Mouse (Mus musculus) lung, adult 2 months (tissue): ENCODE data around the gene Arhgap28. TPM values are rescaled to one million over a fixed set of nuclear protein-coding genes. Genes with fewer than 3 reads are reported as not detected.

Experiments
- DNase-seq: peaks from one replicate; pipeline ENCODE4 v3.0.0; 2022
- H3K4me1 ChIP-seq: fragments of 200-500 bp; 2 replicates; pipeline ENCODE4 v1.6.1; 2011; ENCODE audit warnings: low read length; ENCODE audit not compliant: control insufficient read depth, insufficient read depth
- H3K4me3 ChIP-seq: fragments of 200-500 bp; replicated peaks from 2 replicates; pipeline ENCODE3; 2011; ENCODE audit warnings: low read depth, mild to moderate bottlenecking, control low read depth, low read length; ENCODE audit errors: extremely low read depth
- CTCF ChIP-seq: fragments of 200-500 bp; IDR thresholded peaks from 2 replicates; pipeline ENCODE4 v1.5.1; 2011; ENCODE audit warnings: mild to moderate bottlenecking, low read length, control low read depth; ENCODE audit not compliant: insufficient read depth
- POLR2A ChIP-seq: fragments of 200-500 bp; IDR thresholded peaks from 2 replicates; pipeline ENCODE4 v1.6.1; 2011; ENCODE audit warnings: low read depth, mild to moderate bottlenecking, control low read depth, low read length, borderline replicate concordance; ENCODE audit errors: extremely low read depth
- WGBS: fragments of 180-500 bp; shearing (Covaris S2); methylation state at CpG from one replicate; pipeline ENCODE4 v1.1.7; 2018; 5-methylcytosine and 5-hydroxymethylcytosine counted together
- polyA plus RNA-seq: library from polyadenylated mRNA; depleted of rRNA; stranded (reverse); fragments of >200 nt; gene quantifications from 2 replicates; pipeline ENCODE4 v1.2.3, GENCODE M21; 2012

Gene Arhgap28
- polyA plus RNA-seq, 1 experiment: 7.4 TPM

DNA sequence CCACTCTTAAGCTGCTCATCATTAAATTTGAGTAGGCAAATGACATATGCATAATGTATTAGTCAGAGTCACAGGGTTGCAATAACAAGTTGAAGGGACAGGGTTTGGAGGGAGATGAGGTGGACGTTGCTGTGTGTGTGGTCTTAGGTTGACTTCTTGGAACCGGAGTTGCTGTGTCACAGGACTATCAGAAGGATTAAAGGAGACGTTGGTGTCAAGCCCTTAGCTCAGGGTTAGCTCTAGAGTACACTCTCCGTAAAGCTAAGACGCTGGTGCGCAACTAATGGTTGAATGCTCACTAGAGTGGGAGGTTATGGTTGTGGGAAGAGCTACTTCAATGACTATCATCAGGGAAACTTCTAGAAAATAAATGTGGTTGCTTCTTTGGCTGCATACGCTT is 9.1 kb downstream of the Arhgap28 start:
- TF ChIP-seq POLR2A: no peak
- TF ChIP-seq CTCF: no peak
- WGBS: 67% methylated on average over 7 of the region's 7 CpGs
- Histone ChIP-seq H3K4me3 (no peak overlapping the region), H3K4me1 (peaks cover 2% of the 10 kb centered on the region; the same call in 1 of the 2 replicates)
- no peak for DNase-seq

GRCm38 (mm10) chr17:67993371-67994045 is 10.4 kb downstream of the Arhgap28 start:
- TF ChIP-seq POLR2A (no peak), CTCF (no peak)
- Histone ChIP-seq H3K4me3 (no peak overlapping the region), H3K4me1 (peaks cover 13% of the 10 kb centered on the region)
- DNase-seq: no peak
- WGBS: 92% methylated on average over 2 of the region's 2 CpGs

GRCm38 (mm10) chr17:67989716-67990115 is 14.2 kb downstream of the Arhgap28 start:
- TF ChIP-seq POLR2A: no peak
- TF ChIP-seq CTCF: no peak
- no peak for DNase-seq
- WGBS: 33% methylated on average over 5 of the region's 5 CpGs
- H3K4me1 ChIP-seq: peaks cover 11% of the 10 kb centered on the region
- H3K4me3 ChIP-seq: no peak overlapping the region

DNA sequence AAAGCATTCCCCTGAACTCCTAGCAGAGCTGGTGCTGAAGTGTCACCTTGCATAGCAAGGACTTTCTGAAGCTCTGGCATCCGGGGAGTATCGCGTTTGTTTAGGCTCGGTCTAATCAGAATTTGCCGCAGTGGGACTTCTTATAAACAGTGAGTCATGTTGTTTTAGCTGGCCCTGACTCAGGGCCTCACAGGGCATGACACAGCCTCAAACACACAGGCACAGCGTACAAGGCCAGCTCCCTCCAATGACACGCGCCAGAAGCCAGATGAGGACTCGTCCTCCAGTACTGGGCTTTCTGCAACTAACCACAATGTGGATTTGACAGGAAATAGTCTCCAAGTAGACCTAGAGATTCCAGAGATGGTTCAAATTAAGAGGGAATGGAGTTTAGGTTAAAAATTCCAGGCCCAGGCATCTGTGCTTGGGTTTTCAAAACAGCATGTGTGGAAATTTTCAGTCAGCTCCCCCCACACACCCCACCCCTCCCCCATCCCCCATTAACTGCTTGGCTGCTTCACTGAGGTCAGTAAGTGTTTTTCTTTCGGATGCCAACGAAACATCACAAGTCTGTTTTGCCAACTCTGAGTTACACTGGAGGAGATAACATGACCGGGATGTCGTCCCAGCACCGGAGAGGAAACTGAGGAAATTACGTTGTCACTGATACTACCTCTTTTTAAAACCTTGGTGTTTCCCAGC is 14.8 kb downstream of the Arhgap28 start:
- WGBS: 8% methylated on average over 15 of the region's 15 CpGs

DNA sequence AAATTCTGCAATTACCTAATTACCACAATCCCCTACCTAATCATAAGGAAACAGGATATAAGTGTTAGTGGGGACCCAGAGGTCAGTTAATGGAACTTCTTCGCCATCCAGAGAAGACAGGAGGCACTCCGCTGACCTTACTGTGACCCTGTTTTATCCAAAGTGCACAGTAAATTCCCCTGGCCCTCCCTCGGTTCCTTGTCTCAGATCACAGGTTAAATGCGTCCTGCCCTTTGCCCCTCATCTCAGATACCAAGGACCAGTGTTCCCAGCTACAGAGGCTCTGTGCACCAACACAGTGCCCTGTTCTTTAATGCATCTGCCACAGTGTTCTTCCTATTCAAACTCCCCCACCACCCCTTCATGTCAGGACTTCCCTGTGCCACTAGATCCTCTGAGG is 18.4 kb downstream of the Arhgap28 start:
- no peak overlapping the region for H3K4me3 ChIP-seq
- H3K4me1 ChIP-seq: peaks cover 11% of the 10 kb centered on the region
- 80% methylated on average over 4 of the region's 4 CpGs for WGBS
- DNase-seq: no peak
- TF ChIP-seq POLR2A: no peak
- TF ChIP-seq CTCF: no peak

More for the DNA sequence above, 14.8 kb downstream of the Arhgap28 start:
- peaks cover 11% of the 10 kb centered on the region for H3K4me1 ChIP-seq
- peak; percentile 50 for DNase-seq
- no peak overlapping the region for H3K4me3 ChIP-seq
- TF ChIP-seq CTCF (no peak), POLR2A (no peak)

DNA sequence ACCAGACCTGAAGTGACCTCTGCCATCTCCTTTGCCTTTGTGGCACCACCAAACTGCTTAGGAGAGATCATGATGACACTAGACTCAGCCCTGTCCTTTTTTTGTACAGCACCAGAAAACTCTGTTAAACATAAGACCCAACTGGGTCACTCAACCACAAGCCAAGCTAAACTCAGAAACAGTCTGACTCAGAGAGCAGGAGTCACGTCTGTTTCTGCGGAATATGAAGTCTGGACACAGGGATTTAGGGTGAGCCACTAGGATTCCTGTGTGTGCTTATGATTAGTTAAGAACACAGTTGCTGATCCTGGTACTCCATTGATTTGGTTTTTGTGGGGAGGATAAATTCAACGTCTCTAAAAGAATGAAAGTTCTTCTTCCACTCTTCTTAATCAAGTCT is 23.3 kb downstream of the Arhgap28 start:
- Histone ChIP-seq H3K4me1 (peaks cover 2% of the 10 kb centered on the region; the same call in 1 of the 2 replicates), H3K4me3 (no peak overlapping the region)
- 67% methylated on average over 3 of the region's 3 CpGs for WGBS
- no peak for TF ChIP-seq CTCF
- no peak for TF ChIP-seq POLR2A
- DNase-seq: no peak

- peaks cover 2% of the 10 kb centered on the region; the same call in 1 of the 2 replicates for H3K4me1 ChIP-seq
- no peak for TF ChIP-seq CTCF
- DNase-seq: no peak
- no peak overlapping the region for H3K4me3 ChIP-seq
- 51% methylated on average over 5 of the region's 5 CpGs for WGBS
These were observed 24.7 kb downstream of the Arhgap28 start for GRCm38 (mm10) chr17:67979248-67979647.

DNA sequence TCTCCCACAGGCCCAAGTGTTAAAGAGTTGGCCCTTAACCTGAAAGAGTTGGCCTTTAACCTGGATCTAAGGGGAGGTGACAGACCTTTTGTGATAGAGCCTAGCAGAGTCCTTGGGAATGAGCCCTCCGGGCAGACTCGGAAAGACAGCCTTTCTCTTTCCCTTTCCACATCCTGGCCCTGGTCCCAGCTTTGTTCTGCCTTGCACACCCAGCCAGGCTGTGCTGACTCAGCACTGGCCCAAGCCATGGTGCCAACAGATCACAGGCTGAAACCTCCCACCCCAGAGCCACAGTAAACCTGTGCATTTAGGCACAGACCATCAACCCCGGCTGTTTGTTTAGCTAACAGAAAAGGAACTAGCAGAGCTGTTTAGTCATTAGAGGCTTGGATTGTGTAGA is 25.1 kb downstream of the Arhgap28 start:
- peaks cover 2% of the 10 kb centered on the region; the same call in 1 of the 2 replicates for H3K4me1 ChIP-seq
- TF ChIP-seq POLR2A (no peak), CTCF (no peak)
- DNase-seq: peak; percentile 45
- WGBS: 11% methylated on average over 3 of the region's 3 CpGs
- no peak overlapping the region for H3K4me3 ChIP-seq

DNA sequence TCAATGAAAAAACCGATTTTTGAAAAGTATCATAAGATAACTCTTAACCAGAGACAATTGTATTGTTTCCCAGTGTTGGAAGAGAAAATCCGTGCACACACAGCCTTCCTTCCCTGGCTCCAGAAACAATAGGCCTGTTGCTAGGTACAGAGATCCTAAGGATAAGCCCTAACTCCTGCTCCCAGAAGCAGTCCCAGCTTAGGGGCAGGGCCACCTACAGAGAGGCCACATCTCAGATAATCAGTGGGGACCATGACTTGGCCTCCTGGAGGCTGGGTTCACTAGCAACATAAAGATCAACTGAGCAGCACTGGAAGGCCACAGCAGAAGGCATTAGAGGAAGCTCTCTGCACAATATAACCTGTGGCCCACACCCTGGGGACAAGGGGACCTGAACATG is 27.5 kb downstream of the Arhgap28 start:
- Histone ChIP-seq H3K4me1 (peaks cover 2% of the 10 kb centered on the region; the same call in 1 of the 2 replicates), H3K4me3 (no peak overlapping the region)
- no peak for DNase-seq
- TF ChIP-seq CTCF (no peak), POLR2A (no peak)
- WGBS: 23% methylated on average over 2 of the region's 2 CpGs

DNA sequence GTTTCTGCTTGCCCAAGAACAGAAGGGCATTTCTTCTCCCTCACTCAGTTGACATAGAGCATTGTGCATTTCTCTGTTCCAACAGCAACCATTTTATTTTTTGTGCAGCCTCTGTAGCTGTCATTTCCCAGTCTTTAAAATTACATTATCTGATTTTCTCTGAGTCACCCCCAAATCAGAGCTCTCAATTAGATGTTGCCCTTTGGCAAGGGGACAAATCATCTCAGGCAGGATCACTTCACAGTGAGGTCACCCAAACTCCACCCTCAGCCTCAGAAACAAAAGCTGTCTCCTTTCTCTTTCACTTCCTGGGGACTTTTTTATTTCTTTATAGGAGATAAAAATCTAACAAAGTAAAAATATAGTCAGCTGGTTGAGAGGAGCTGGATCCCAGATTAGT is 27.9 kb downstream of the Arhgap28 start:
- DNase-seq: no peak
- Histone ChIP-seq H3K4me1 (peaks cover 2% of the 10 kb centered on the region; the same call in 1 of the 2 replicates), H3K4me3 (no peak overlapping the region)
- no peak for TF ChIP-seq POLR2A
- no peak for TF ChIP-seq CTCF
